13 mouse cellular contexts compared by ENCODE assay signal in genomic region chr17:73962628-73963043, GRCm38 (mm10). TPM values are rescaled to one million over a fixed set of nuclear protein-coding genes. Genes with fewer than 3 reads are reported as not detected.
A peak's percentile ranks its signal among the peaks of the same experiment; 100 is the strongest.
DNase-seq lines count a peak whose midpoint lies in the region; ATAC-seq and TF ChIP-seq lines count a peak whose summit lies in the region.
"Had no signal": no experiment of that assay in that cellular context is flagged by ENCODE, and none has a peak within 500 bp of the region (broad histone marks: within the 10 kb centered on the region; RNA-seq: fewer than 3 reads in every experiment).

No protein-coding gene starts in this region.

- H3K9me3 ChIP-seq in embryonic facial prominence, embryonic 13.5 days: no peaks in the 10 kb centered on the region
- no peaks in the 10 kb centered on the region for H3K9me3 ChIP-seq in embryonic facial prominence, embryonic 10.5 days
- no peaks in the 10 kb centered on the region for H3K9me3 ChIP-seq in liver, embryonic 11.5 days (ENCODE audit: control insufficient read depth, low read length)
- no peaks in the 10 kb centered on the region for H3K9me3 ChIP-seq in stomach, postnatal 0 days (ENCODE audit: control insufficient read depth, low read length)
- H3K9me3 ChIP-seq in midbrain, embryonic 11.5 days (ENCODE audit: control insufficient read depth, low read length): no peaks in the 10 kb centered on the region
- no peaks in the 10 kb centered on the region for H3K9me3 ChIP-seq in forebrain, embryonic 15.5 days
- H3K9me3 ChIP-seq: forebrain, embryonic 12.5 days; hindbrain, embryonic 15.5 days; midbrain, embryonic 10.5 days had no signal

- no peak overlapping the region for H3K4me2 ChIP-seq in embryonic facial prominence, embryonic 13.5 days
- H3K4me2 ChIP-seq in liver, embryonic 11.5 days: no peak overlapping the region
- no peak overlapping the region for H3K4me2 ChIP-seq in stomach, postnatal 0 days (replicated peaks; ENCODE audit: low read depth)
- H3K4me2 ChIP-seq in midbrain, embryonic 11.5 days: no peak overlapping the region
- H3K4me2 ChIP-seq in forebrain, embryonic 15.5 days (replicated peaks): no peak overlapping the region
- H3K4me2 ChIP-seq: forebrain, embryonic 12.5 days; hindbrain, embryonic 15.5 days had no signal

- TF ChIP-seq CTCF in liver, adult 2 months (IDR thresholded peaks at IDR 0.05; ENCODE audit: low read depth, low read length): no peak
- TF ChIP-seq CTCF in stomach, postnatal 0 days (IDR thresholded peaks at IDR 0.05; ENCODE audit: low read depth): no peak

- 36% methylated on average over 2 of the region's 2 CpGs for WGBS in embryonic facial prominence, embryonic 13.5 days
- 71% methylated on average over 2 of the region's 2 CpGs for WGBS in embryonic facial prominence, embryonic 10.5 days
- 9% methylated on average over 2 of the region's 2 CpGs for WGBS in liver, adult 2 months
- WGBS in liver, embryonic 11.5 days: 64% methylated on average over 2 of the region's 2 CpGs
- 15% methylated on average over 2 of the region's 2 CpGs for WGBS in stomach, postnatal 0 days
- 74% methylated on average over 2 of the region's 2 CpGs for WGBS in midbrain, embryonic 11.5 days
- WGBS in forebrain, embryonic 15.5 days: 36% methylated on average over 2 of the region's 2 CpGs

- H3K36me3 ChIP-seq in embryonic facial prominence, embryonic 13.5 days: no peaks in the 10 kb centered on the region
- H3K36me3 ChIP-seq in embryonic facial prominence, embryonic 10.5 days (replicated peaks): no peaks in the 10 kb centered on the region
- H3K36me3 ChIP-seq in liver, adult 2 months (ENCODE audit: control insufficient read depth, insufficient read depth, low read length): no peaks in the 10 kb centered on the region
- H3K36me3 ChIP-seq in liver, embryonic 11.5 days (ENCODE audit: control insufficient read depth, insufficient read depth, low read length): no peaks in the 10 kb centered on the region
- H3K36me3 ChIP-seq in stomach, postnatal 0 days (ENCODE audit: control insufficient read depth, insufficient read depth, low read length): no peaks in the 10 kb centered on the region
- no peaks in the 10 kb centered on the region for H3K36me3 ChIP-seq in midbrain, embryonic 11.5 days (ENCODE audit: control insufficient read depth, insufficient read depth, low read length)
- H3K36me3 ChIP-seq in forebrain, embryonic 15.5 days: no peaks in the 10 kb centered on the region
- H3K36me3 ChIP-seq: forebrain, embryonic 12.5 days; hindbrain, embryonic 15.5 days; midbrain, embryonic 10.5 days had no signal

- H3K9ac ChIP-seq in embryonic facial prominence, embryonic 13.5 days: no peak overlapping the region
- H3K9ac ChIP-seq in liver, adult 2 months (ENCODE audit: low read depth, low read length): no peak overlapping the region
- H3K9ac ChIP-seq in liver, embryonic 11.5 days (ENCODE audit: low read depth, low read length): no peak overlapping the region
- H3K9ac ChIP-seq in stomach, postnatal 0 days (ENCODE audit: low read length): no peak overlapping the region
- H3K9ac ChIP-seq in midbrain, embryonic 11.5 days (ENCODE audit: low read length): no peak overlapping the region
- H3K9ac ChIP-seq in forebrain, embryonic 15.5 days (replicated peaks): no peak overlapping the region
- H3K9ac ChIP-seq: forebrain, embryonic 12.5 days; hindbrain, embryonic 15.5 days had no signal

- H3K4me1 ChIP-seq in embryonic facial prominence, embryonic 13.5 days: peaks cover 12% of the 10 kb centered on the region; the same call in 1 of the 2 replicates
- H3K4me1 ChIP-seq in embryonic facial prominence, embryonic 10.5 days: no peaks in the 10 kb centered on the region
- peaks cover 4% of the 10 kb centered on the region; the same call in 1 of the 2 replicates for H3K4me1 ChIP-seq in liver, adult 2 months (ENCODE audit: control insufficient read depth, insufficient read depth, low read length)
- H3K4me1 ChIP-seq in liver, embryonic 11.5 days (replicated peaks; ENCODE audit: control insufficient read depth, insufficient read depth, low read length): no peaks in the 10 kb centered on the region
- no peaks in the 10 kb centered on the region for H3K4me1 ChIP-seq in stomach, postnatal 0 days (replicated peaks; ENCODE audit: control insufficient read depth, insufficient read depth)
- no peaks in the 10 kb centered on the region for H3K4me1 ChIP-seq in midbrain, embryonic 11.5 days (ENCODE audit: control insufficient read depth, insufficient read depth, low read length)
- no peaks in the 10 kb centered on the region for H3K4me1 ChIP-seq in forebrain, embryonic 15.5 days
- H3K4me1 ChIP-seq: forebrain, embryonic 12.5 days; hindbrain, embryonic 15.5 days; midbrain, embryonic 10.5 days had no signal

- TF ChIP-seq EP300 in stomach, postnatal 0 days (optimal IDR thresholded peaks at IDR 0.05): peak; percentile 91

- no peaks in the 10 kb centered on the region for H3K79me2 ChIP-seq in liver, adult 2 months (ENCODE audit: control insufficient read depth, insufficient read depth, low read length)

- H3K27me3 ChIP-seq in embryonic facial prominence, embryonic 13.5 days: no peaks in the 10 kb centered on the region
- H3K27me3 ChIP-seq in embryonic facial prominence, embryonic 10.5 days (replicated peaks; ENCODE audit: low read depth, poor library complexity, severe bottlenecking): no peaks in the 10 kb centered on the region
- no peaks in the 10 kb centered on the region for H3K27me3 ChIP-seq in liver, adult 2 months (ENCODE audit: control insufficient read depth, insufficient read depth, low read length)
- no peaks in the 10 kb centered on the region for H3K27me3 ChIP-seq in liver, embryonic 11.5 days (replicated peaks; ENCODE audit: control insufficient read depth, insufficient read depth, low read length)
- no peaks in the 10 kb centered on the region for H3K27me3 ChIP-seq in stomach, postnatal 0 days (ENCODE audit: control insufficient read depth, insufficient read depth, low read length)
- no peaks in the 10 kb centered on the region for H3K27me3 ChIP-seq in midbrain, embryonic 11.5 days (ENCODE audit: control insufficient read depth, insufficient read depth, low read length)
- no peaks in the 10 kb centered on the region for H3K27me3 ChIP-seq in forebrain, embryonic 15.5 days
- H3K27me3 ChIP-seq: forebrain, embryonic 12.5 days; hindbrain, embryonic 15.5 days had no signal

- no peak for TF ChIP-seq POLR2A in liver, adult 2 months (IDR thresholded peaks at IDR 0.05; ENCODE audit: extremely low read depth, insufficient read depth, low read length)

- no peak overlapping the region for H3K4me3 ChIP-seq in embryonic facial prominence, embryonic 13.5 days
- H3K4me3 ChIP-seq in embryonic facial prominence, embryonic 10.5 days: no peak overlapping the region
- H3K4me3 ChIP-seq in liver, adult 2 months (ENCODE audit: insufficient read depth, low read depth, low read length): no peak overlapping the region
- no peak overlapping the region for H3K4me3 ChIP-seq in liver, embryonic 11.5 days (ENCODE audit: low read depth, low read length)
- no peak overlapping the region for H3K4me3 ChIP-seq in stomach, postnatal 0 days (ENCODE audit: low read depth, low read length)
- H3K4me3 ChIP-seq in midbrain, embryonic 11.5 days (ENCODE audit: low read depth, low read length): no peak overlapping the region
- no peak overlapping the region for H3K4me3 ChIP-seq in forebrain, embryonic 15.5 days
- H3K4me3 ChIP-seq: forebrain, embryonic 12.5 days; hindbrain, embryonic 15.5 days; midbrain, embryonic 10.5 days had no signal

- no peak for ATAC-seq in embryonic facial prominence, embryonic 13.5 days (ENCODE audit: insufficient number of reproducible peaks, insufficient read depth, low FRiP score, low TSS enrichment, low read depth)
- no peak for ATAC-seq in liver, embryonic 11.5 days (replicated peaks; ENCODE audit: low FRiP score)
- ATAC-seq in stomach, postnatal 0 days (ENCODE audit: low FRiP score, low TSS enrichment): peak; percentile 76; the same call in 1 of the 2 replicates
- ATAC-seq in midbrain, embryonic 11.5 days (ENCODE audit: low FRiP score): no peak
- ATAC-seq in forebrain, embryonic 15.5 days (replicated peaks): no peak

- no peak for DNase-seq in embryonic facial prominence, embryonic 10.5 days (ENCODE audit: low spot score)
- peak; percentile 78 for DNase-seq in liver, adult 2 months (ENCODE audit: extremely low read depth, low read depth, low spot score)
- DNase-seq in liver, embryonic 11.5 days (ENCODE audit: low spot score): no peak
- DNase-seq in kidney, postnatal 14 days: peak; percentile 68
- no peak for DNase-seq in stomach, postnatal 0 days (ENCODE audit: low spot score)
- DNase-seq in midbrain, embryonic 11.5 days (ENCODE audit: low spot score, missing footprints): no peak
- DNase-seq: B cell, adult 2 months; left cerebral cortex, postnatal 4 days had no signal

- H3K27ac ChIP-seq in embryonic facial prominence, embryonic 13.5 days: 0 out of 2 replicates have a peak overlapping the region, but pooled peaks have one; percentile 51
- H3K27ac ChIP-seq in embryonic facial prominence, embryonic 10.5 days (replicated peaks): no peak overlapping the region
- peak overlapping the region; percentile 27 for H3K27ac ChIP-seq in liver, adult 2 months (replicated peaks; ENCODE audit: insufficient read depth, low read depth, low read length)
- no peak overlapping the region for H3K27ac ChIP-seq in liver, embryonic 11.5 days (ENCODE audit: low read depth, low read length)
- peak overlapping the region; percentile 69 for H3K27ac ChIP-seq in stomach, postnatal 0 days (replicated peaks)
- H3K27ac ChIP-seq in midbrain, embryonic 11.5 days (ENCODE audit: low read depth, low read length): no peak overlapping the region
- no peak overlapping the region for H3K27ac ChIP-seq in forebrain, embryonic 15.5 days (replicated peaks)
- H3K27ac ChIP-seq: forebrain, embryonic 12.5 days; hindbrain, embryonic 15.5 days; midbrain, embryonic 10.5 days had no signal

RNA-seq across cellular contexts. Expression of gene Xdh, which starts 12.6 kb away (rescaled TPM):
- polyA plus RNA-seq in embryonic facial prominence, embryonic 13.5 days (2015; fragmentation: Nextera tagmentation; extraction: Ambion mirVana): 0.59 and 0.87 TPM in 2 replicates
- polyA plus RNA-seq in embryonic facial prominence, embryonic 10.5 days (2016; fragmentation: Nextera tagmentation; extraction: Ambion mirVana): 0.06 and 0.26 TPM in 2 replicates
- total RNA-seq in liver, adult 2 months (2014; rRNA removed): 115 and 122 TPM in 2 replicates
- polyA plus RNA-seq in liver, adult 2 months (2012; rRNA removed): 71.1 and 85.8 TPM in 2 replicates
- polyA plus RNA-seq in liver, embryonic 11.5 days (2014; fragmentation: Nextera tagmentation; extraction: Ambion mirVana): 0.12 and 0.16 TPM in 2 replicates
- polyA plus RNA-seq in stomach, postnatal 0 days (2015; fragmentation: Nextera tagmentation; extraction: Ambion mirVana): 16.4 and 18.4 TPM in 2 replicates
- polyA plus RNA-seq in midbrain, embryonic 11.5 days (2014; fragmentation: Nextera tagmentation; extraction: Ambion mirVana): 0.04 and 0.08 TPM in 2 replicates
- polyA plus RNA-seq in forebrain, embryonic 15.5 days (2015; fragmentation: Nextera tagmentation; extraction: Ambion mirVana): 0.22 and 0.46 TPM in 2 replicates

Comparison
In these comparisons a context has a peak if more than half of its experiments do, and no peak if none do; other contexts are left out.
1. H3K27ac ChIP-seq: peak in embryonic facial prominence, embryonic 13.5 days (single experiment), liver, adult 2 months (single experiment) and stomach, postnatal 0 days (single experiment); none in embryonic facial prominence, embryonic 10.5 days (single experiment), liver, embryonic 11.5 days (single experiment), midbrain, embryonic 11.5 days (single experiment) and forebrain, embryonic 15.5 days (single experiment).
2. DNase-seq: peak in liver, adult 2 months (single experiment) and kidney, postnatal 14 days (single experiment); none in embryonic facial prominence, embryonic 10.5 days (single experiment), liver, embryonic 11.5 days (single experiment), stomach, postnatal 0 days (single experiment) and midbrain, embryonic 11.5 days (single experiment).